Mouse (Mus musculus): ENCODE measurements around the gene Ubxn1.

Gene Ubxn1

DNA sequence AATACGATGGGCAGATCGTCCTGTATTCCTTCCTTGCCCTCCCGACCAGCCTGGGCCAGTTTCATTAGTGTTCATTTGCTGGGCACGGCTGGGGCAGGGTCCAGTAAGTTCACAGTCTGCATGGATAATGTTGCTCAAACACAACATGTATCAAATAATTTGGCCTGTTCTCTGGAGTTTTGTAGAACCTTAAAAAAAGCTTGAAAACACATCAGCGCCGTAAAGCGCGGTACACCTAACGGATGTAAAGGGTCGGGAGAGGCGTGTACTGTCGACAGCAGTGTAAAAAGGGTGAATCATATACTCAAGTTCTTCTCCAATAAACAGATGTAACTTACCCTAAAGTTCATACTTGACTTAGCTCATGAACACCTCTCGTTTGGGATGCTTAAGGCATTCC lies 27.3 kb downstream of the Ubxn1 start:
- DNase-seq (ENCODE audit: low spot score in 2 of 2), result peak in 1 of 2 experiments; percentile 34

DNA sequence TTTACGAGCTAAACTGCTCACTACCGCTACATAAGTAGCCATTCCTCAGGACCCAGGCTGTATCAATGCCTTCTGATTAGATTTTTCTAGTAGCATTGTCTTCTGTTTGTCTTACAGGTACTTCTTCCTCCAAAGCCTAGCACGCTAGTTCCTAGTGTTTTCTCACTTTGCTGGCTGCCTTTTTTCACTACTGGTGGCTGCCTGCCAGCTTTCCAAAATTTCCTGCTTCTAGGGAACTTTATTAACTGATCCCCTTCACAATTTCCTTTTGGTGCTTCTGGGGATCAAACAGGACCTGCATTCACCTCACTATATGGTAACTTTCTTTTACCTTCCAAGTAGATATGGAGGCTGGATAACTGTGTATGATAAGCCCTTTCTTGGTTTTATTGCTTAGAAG lies 27.8 kb downstream of the Ubxn1 start:
- no peak for DNase-seq (ENCODE audit: low spot score in 2 of 2)

DNA sequence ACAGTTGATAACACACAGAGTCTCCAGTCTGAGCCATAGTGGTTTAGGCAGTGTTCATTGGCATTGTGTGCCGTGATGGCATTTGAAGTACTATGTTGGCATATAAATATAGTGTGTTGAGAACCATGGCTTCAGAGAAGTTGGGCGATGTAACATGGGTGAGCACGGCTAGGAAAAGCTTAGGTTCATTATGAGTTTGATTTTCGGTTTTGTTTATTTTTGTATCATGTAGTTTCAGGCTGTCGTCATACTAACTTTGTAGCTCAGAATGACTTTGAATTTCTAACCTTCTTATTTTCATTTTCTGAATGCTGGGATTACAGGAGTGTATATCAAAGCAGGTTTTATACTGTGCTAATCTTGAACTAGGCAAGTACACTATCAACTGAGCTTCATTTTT lies 32.1 kb downstream of the Ubxn1 start:
- DNase-seq (ENCODE audit: low spot score in 2 of 2), result no peak

DNA sequence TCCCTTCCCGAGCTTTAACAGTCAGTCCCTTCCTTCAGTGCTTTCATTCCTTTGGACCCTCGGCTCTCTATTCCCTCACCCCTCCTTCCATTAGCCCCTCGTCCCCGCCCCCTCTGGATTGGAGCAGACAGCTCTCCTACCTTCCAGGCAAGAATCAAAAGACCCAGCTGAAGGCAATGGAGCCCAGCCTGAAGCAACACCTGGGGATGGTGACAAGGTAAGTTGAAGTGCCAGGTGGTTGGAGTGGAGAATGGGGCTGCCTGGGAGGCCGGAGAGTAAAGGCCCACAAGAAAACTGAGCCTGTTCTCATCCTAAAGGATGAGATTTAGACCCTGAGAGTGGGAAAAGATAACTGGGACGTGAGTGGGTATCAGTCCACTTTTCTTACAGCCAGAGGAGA lies 37.2 kb downstream of the Ubxn1 start:
- DNase-seq (ENCODE audit: low spot score in 2 of 2), result no peak

DNA sequence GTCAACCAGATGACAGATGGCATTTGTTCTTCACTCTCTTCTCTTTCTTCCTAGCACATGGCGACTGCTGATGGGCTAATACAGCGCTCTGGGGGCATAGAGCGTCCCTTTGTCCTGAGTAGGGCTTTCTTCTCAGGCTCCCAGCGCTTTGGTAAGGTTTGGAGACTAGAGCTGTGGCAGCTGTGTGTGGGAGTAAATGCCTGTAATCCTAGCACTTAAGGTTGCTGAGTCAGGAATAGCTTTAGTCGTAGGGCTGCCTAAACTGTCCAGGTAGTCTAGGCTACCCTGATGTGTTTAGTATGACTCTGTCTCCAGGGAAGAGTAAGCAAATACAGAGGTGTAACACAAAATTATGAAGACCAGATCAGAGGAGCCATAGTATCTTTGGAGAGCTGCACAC lies 40.5 kb downstream of the Ubxn1 start:
- DNase-seq (ENCODE audit: low spot score in 2 of 2), result no peak

DNA sequence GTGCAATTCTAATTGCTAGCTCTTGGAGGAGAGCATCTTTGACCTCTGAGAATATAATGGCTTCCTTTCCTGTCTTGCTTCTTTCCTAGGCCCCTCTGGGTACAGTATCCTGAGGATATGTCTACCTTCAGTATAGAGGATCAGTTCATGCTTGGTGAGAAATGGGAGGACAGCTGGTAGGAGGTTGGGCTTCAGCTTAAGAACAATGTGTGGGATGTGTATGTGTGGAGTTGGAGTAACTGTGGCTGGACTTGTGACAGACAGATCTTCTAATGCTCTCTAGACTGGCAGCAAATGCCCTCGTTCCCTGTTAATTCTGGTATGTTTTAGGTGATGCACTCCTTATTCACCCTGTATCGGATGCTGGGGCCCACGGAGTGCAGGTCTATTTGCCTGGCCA lies 42.9 kb downstream of the Ubxn1 start:
- DNase-seq (ENCODE audit: low spot score in 2 of 2), result no peak

DNA sequence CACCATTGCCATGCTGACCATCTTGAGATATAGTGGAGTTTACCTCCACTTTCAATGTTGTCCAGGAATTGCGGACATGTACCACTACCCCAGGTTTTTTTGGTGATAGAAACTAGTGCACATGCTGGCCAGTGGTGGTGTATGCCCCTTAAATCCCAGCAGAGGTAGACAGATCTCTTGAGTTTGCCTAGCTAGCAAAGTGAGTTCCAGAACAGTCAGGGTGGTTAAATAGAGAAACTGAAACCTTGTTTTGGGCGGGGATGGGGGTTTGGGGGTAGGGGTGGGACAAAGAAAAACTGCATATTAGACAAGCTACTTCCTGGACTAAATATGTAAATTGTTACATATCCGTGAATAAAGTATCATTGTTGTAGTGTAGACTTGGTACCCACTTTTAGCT lies 47.7 kb downstream of the Ubxn1 start:
- no peak for DNase-seq (ENCODE audit: low spot score in 2 of 2)

DNA sequence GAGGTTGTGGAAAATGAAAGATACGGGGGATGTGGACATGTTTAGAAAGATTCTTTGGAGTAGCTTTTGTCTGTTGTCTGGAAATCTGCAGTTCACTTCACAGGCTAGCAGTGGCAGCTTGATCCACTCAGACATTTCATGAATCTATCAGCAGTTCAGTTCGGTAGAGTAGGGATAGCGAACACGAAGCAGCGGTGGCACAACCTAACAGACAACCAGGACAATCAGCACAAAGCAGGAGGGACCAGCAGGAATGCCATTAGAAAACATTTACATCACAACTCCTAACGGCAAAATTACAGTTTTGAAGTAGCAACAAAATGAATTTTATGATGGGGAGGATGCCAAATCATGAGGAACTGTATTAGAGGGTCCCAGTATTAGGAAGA lies 48.4 kb downstream of the Ubxn1 start:
- DNase-seq (ENCODE audit: low spot score in 2 of 2), result peak in 1 of 2 experiments; percentile 17

DNA sequence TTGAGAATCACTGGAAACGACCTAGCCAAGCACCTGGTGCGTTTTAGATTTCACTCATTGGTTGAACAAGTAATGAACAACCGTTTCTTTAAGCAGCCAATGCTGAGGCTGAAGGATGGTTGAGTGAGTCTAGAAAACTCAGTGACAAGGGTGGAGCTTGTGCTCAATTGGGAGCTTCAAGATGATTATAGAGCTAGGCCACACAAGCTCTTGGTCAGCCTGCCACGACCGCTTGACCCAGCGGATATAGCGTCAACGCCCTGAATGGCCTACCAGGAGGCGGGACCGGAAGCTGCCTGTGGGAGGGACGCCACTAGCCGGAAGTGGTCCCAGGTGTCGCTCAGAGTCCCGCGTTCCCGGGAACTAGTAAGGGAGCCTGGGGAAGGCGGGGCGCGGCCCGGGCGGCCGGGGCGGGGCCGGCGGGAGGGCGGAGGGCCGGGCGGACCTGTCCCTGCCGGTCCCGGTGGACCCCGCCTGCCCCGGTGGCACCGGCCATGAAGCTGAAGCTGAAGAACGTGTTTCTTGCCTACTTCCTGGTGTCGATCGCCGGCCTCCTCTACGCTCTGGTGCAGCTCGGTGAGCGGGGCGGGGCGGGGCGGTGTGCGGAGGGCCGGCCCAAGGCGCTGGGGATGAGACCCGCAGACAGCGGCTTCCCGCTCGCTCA lies 48.9 kb downstream of the Ubxn1 start, which contains the start of gene B3gat3:
Gene B3gat3 (plus strand): TSS at position 302 of the 664 bp plus-strand sequence.
- peak; percentile 89 to 91 for DNase-seq (ENCODE audit: low spot score in 2 of 2)

DNA sequence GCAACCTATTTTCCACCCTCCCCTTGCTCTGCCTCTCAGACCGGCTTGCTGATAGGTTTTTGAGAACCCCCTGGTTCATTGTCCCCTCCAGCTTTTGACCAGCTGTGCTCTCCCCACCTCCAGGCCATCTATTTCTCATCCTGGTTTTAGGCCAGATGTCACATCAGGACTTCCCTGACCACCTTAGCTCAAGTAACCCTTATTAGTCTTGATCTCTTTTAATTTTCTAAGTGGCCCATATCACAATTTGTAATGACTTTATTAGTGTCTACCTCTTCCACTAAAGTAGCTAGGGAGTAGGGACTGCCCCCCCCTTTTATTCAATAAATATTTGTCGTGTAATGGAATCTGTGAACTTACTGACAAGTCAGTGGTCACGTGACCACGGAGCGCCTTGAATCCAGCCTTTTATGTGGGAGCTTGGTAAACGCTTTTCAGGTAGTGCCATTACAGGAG lies 49.6 kb downstream of the Ubxn1 start:
- DNase-seq (ENCODE audit: low spot score in 2 of 2), result peak; percentile 42 to 53

DNA sequence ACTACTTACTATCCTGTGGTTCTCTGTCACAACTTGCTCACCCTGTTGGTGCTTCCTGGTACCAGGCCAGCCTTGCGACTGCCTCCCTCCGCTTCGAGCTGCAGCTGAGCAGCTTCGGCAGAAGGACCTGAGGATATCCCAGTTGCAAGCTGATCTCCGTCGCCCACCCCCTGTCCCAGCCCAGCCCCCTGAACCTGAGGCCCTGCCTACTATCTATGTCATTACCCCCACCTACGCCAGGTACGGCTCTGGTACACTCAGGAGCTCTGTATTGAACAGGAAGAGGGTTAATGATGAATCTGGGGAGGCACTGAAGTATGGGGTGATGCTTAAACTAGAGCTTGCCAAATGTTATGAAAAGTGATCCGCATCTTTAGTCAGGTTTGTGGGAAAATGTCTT lies 50.4 kb downstream of the Ubxn1 start:
- no peak for DNase-seq (ENCODE audit: low spot score in 2 of 2)
